Mouse (Mus musculus): Measurements from ENCODE around the gene Tacr2. TPM values are rescaled to one million over a fixed set of nuclear protein-coding genes. Genes with fewer than 3 reads are reported as not detected.
A peak's percentile ranks its signal among the peaks of the same experiment; 100 is the strongest.

The Tacr2 gene
- total RNA-seq (2021) = under 1 TPM in 1 of 2 experiments, not detected in 1; 0.25 TPM
- long read RNA-seq = 0 reads

- no peak for DNase-seq (ENCODE audit: low spot score in 2 of 2)
Observed at GRCm38 (mm10) chr10:62252000-62252488, at the start of gene Tacr2. TSS of gene Tacr2 (plus strand) at chr10:62252438.

- DNase-seq (ENCODE audit: low spot score in 2 of 2) = peak; percentile 47 to 57
Observed at GRCm38 (mm10) chr10:62202574-62202973, 49.7 kb upstream of the Tacr2 start.

- no peak for DNase-seq (ENCODE audit: low spot score in 2 of 2)
Observed at GRCm38 (mm10) chr10:62208241-62208896, 43.9 kb upstream of the Tacr2 start.

GRCm38 (mm10) chr10:62211310-62211709 is 40.9 kb upstream of the Tacr2 start:
- no peak for DNase-seq (ENCODE audit: low spot score in 2 of 2)

- no peak for DNase-seq (ENCODE audit: low spot score in 2 of 2)
Observed at GRCm38 (mm10) chr10:62215169-62215616, 37.0 kb upstream of the Tacr2 start.

- DNase-seq (ENCODE audit: low spot score in 2 of 2) = no peak
Observed at GRCm38 (mm10) chr10:62215633-62216032, 36.6 kb upstream of the Tacr2 start.

GRCm38 (mm10) chr10:62216595-62216994 is 35.6 kb upstream of the Tacr2 start:
- DNase-seq (ENCODE audit: low spot score in 2 of 2) = no peak

GRCm38 (mm10) chr10:62217196-62217595 is 35.0 kb upstream of the Tacr2 start:
- DNase-seq (ENCODE audit: low spot score in 2 of 2) = no peak

- DNase-seq (ENCODE audit: low spot score in 2 of 2) = no peak
Observed at GRCm38 (mm10) chr10:62218044-62218788, 34.0 kb upstream of the Tacr2 start.

- DNase-seq (ENCODE audit: low spot score in 2 of 2) = no peak
Observed at GRCm38 (mm10) chr10:62218789-62219172, 33.5 kb upstream of the Tacr2 start.

GRCm38 (mm10) chr10:62220732-62221514 is 31.3 kb upstream of the Tacr2 start:
- no peak for DNase-seq (ENCODE audit: low spot score in 2 of 2)

- no peak for DNase-seq (ENCODE audit: low spot score in 2 of 2)
Observed at GRCm38 (mm10) chr10:62221647-62222046, 30.6 kb upstream of the Tacr2 start.

- no peak for DNase-seq (ENCODE audit: low spot score in 2 of 2)
Observed at GRCm38 (mm10) chr10:62222777-62223176, 29.5 kb upstream of the Tacr2 start.

GRCm38 (mm10) chr10:62224231-62224630 is 28.0 kb upstream of the Tacr2 start:
- DNase-seq (ENCODE audit: low spot score in 2 of 2) = no peak

- no peak for DNase-seq (ENCODE audit: low spot score in 2 of 2)
Observed at GRCm38 (mm10) chr10:62225839-62226238, 26.4 kb upstream of the Tacr2 start.

- peak in 1 of 2 experiments; percentile 36 for DNase-seq (ENCODE audit: low spot score in 2 of 2)
Observed at GRCm38 (mm10) chr10:62228126-62228525, 24.1 kb upstream of the Tacr2 start.

GRCm38 (mm10) chr10:62230708-62231394 is 21.4 kb upstream of the Tacr2 start, which contains the start of gene Tspan15:
TSS of gene Tspan15 (minus strand) at chr10:62231251.
- peak; percentile 84 to 90 for DNase-seq (ENCODE audit: low spot score in 2 of 2)

GRCm38 (mm10) chr10:62231395-62231732 is 20.9 kb upstream of the Tacr2 start:
- no peak for DNase-seq (ENCODE audit: low spot score in 2 of 2)

- DNase-seq (ENCODE audit: low spot score in 2 of 2) = no peak
Observed at GRCm38 (mm10) chr10:62231811-62232210, 20.4 kb upstream of the Tacr2 start.

GRCm38 (mm10) chr10:62236165-62236564 is 16.1 kb upstream of the Tacr2 start:
- no peak for DNase-seq (ENCODE audit: low spot score in 2 of 2)

- DNase-seq (ENCODE audit: low spot score in 2 of 2) = no peak
Observed at GRCm38 (mm10) chr10:62237205-62237604, 15.0 kb upstream of the Tacr2 start.

All from layer of hippocampus, postnatal 10 days (tissue).